Mouse (Mus musculus) kidney, adult 2 months (tissue): ENCODE measurements around the gene Ier2.

ENCODE experiments used
- CTCF ChIP-seq: fragments of 200-500 bp; conservative IDR thresholded peaks from 2 replicates; pipeline ENCODE4 v1.5.1; 2011; ENCODE audit warnings: low read depth, mild to moderate bottlenecking, control low read depth, low read length, moderate library complexity, mixed read lengths; ENCODE audit not compliant: insufficient read depth, insufficient read length
- POLR2A ChIP-seq: fragments of 200-500 bp; IDR thresholded peaks from one replicate; pipeline ENCODE4 v1.6.1; 2011; ENCODE audit warnings: low read depth, low read length, control low read depth

DNA sequence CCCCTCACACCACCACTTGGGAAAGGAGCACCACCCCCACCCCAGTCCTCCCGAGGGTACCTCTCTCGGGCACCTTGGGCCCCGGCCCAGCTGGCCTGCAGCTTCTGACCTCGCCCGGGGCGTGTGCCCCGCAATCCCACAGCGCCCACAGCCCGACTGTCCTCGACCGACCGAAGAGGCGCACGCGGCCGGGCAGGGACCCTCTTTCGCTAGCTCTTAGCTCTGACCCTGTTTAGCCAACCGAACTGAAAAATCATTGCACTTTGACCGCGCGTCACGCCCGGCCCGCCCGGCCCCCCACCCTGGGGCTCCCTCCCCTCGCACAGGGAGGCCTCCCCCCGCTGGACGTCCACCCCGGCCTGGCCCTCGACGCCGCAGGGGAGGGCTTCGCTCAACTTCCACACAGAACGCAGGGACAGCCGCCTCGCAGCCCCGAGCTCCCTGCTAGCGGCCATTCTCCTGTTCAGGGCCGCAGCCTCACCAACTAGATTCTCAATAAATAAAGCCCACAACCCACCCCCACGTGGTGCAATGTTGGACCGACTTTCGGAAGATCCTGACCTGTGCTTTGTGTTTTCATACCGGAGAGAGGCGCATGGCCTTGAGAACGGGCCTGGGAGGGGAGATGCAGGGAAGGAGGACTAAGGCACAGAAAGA is 44.1 kb upstream of the Ier2 start:
- TF ChIP-seq POLR2A (no peak), CTCF (no peak)
